Mouse (Mus musculus) kidney, embryonic 16.5 days (tissue): ENCODE results near the gene C2cd2l. TPM values are rescaled to one million over a fixed set of nuclear protein-coding genes. Genes with fewer than 3 reads are reported as not detected.

Experiments
- ATAC-seq: fragments of 200-750 bp; cut with Nextera tagmentation; 2 replicates; pipeline ENCODE4 v1.8.0; 2017; ENCODE audit warnings: moderate TSS enrichment; ENCODE audit not compliant: low FRiP score, low TSS enrichment
- H3K27ac ChIP-seq: fragments of 300-500 bp; sonication (generic); 2 replicates; pipeline ENCODE4 v1.5.1; 2014; ENCODE audit warnings: low read length
- H3K27me3 ChIP-seq: fragments of 300-500 bp; sonication (generic); 2 replicates; pipeline ENCODE4 v1.6.1; 2014; ENCODE audit warnings: low read length, control low read depth, mixed read lengths; ENCODE audit not compliant: insufficient read depth
- H3K36me3 ChIP-seq: fragments of 300-500 bp; sonication (generic); 2 replicates; pipeline ENCODE4 v1.6.1; 2014; ENCODE audit warnings: low read length, control low read depth, mixed read lengths; ENCODE audit not compliant: insufficient read depth
- H3K4me1 ChIP-seq: fragments of 300-500 bp; sonication (generic); 2 replicates; pipeline ENCODE4 v1.6.1; 2014; ENCODE audit warnings: low read length, control low read depth, mixed read lengths; ENCODE audit not compliant: insufficient read depth
- H3K4me2 ChIP-seq: fragments of 300-500 bp; sonication (generic); replicated peaks from 2 replicates; pipeline ENCODE4 v1.6.1; 2014; ENCODE audit warnings: low read depth, low read length
- H3K4me3 ChIP-seq: fragments of 300-500 bp; sonication (generic); 2 replicates; pipeline ENCODE4 v1.5.1; 2014; ENCODE audit warnings: mild to moderate bottlenecking, low read length
- H3K9ac ChIP-seq: fragments of 300-500 bp; sonication (generic); replicated peaks from 2 replicates; pipeline ENCODE4 v1.6.1; 2014; ENCODE audit warnings: low read length
- H3K9me3 ChIP-seq: fragments of 300-500 bp; sonication (generic); 2 replicates; pipeline ENCODE4 v1.6.1; 2016; ENCODE audit warnings: low read length, control low read depth
- WGBS: fragments of 180-500 bp; shearing (Covaris S2); extraction: QIAGEN DNeasy Blood & Tissue Kit; methylation state at CpG from one replicate; pipeline ENCODE4 v1.1.7; 2014; 5-methylcytosine and 5-hydroxymethylcytosine counted together
- polyA plus RNA-seq: library from polyadenylated mRNA; unstranded; fragments of >200 nt; fragmentation: Nextera tagmentation; extraction: Ambion mirVana; gene quantifications from 2 replicates; pipeline ENCODE4 v1.2.1, GENCODE M21; 2015

The C2cd2l gene
- polyA plus RNA-seq, 1 experiment from 2014 or later: 14.3 TPM

DNA sequence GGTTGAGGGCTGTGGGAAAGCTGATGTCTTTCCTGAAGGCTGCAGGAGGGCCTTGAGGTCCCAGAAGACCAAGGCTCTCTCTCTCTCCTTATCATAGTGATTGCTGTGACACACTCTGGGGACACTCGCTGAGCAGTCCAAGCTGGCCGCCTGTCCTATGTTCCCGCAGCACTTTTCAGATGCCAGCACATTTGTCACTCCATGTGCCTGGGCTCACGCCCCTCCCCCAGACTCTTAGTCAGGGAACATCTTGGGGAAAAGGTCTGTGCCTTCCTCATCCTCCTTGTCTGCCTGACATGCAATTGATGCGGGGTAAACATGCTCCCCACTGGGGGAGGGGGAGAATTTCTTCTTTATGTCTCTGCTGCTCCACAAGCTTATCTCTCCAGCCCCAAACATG is 36.9 kb downstream of the C2cd2l start:
- H3K4me1 ChIP-seq: peaks cover 12% of the 10 kb centered on the region
- H3K9ac ChIP-seq: no peak overlapping the region
- ATAC-seq: no peak
- H3K36me3 ChIP-seq: no peaks in the 10 kb centered on the region
- no peaks in the 10 kb centered on the region for H3K9me3 ChIP-seq
- 68% methylated on average over 5 of the region's 5 CpGs for WGBS
- H3K4me2 ChIP-seq: no peak overlapping the region
- H3K27me3 ChIP-seq: peaks cover 16% of the 10 kb centered on the region; the same call in 1 of the 2 replicates
- no peak overlapping the region for H3K27ac ChIP-seq
- no peak overlapping the region for H3K4me3 ChIP-seq

DNA sequence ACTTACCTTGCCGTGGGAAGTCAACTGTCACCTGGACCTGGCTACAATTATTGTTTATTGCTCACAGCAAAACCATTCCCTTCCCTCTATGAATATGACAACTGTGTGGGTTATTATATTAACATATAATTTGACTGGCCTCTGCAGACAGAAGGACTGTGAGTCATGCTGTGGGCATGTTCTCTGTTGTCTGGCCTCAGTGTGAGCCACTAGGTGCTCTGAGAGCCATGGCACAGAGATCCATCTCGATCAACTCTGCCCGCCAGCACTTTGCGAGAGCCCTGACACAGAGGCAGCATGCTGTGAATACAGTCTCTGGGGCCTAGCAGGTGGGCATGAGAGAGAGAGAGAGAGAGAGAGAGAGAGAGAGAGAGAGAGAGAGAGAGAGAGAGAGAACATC is 50.1 kb downstream of the C2cd2l start:
- no peak overlapping the region for H3K9ac ChIP-seq
- H3K4me2 ChIP-seq: no peak overlapping the region
- H3K27ac ChIP-seq: no peak overlapping the region
- H3K4me1 ChIP-seq: peaks cover 8% of the 10 kb centered on the region; the same call in 1 of the 2 replicates
- H3K4me3 ChIP-seq: no peak overlapping the region
- no peaks in the 10 kb centered on the region for H3K27me3 ChIP-seq
- WGBS: 82% methylated on average over 4 of the region's 4 CpGs
- ATAC-seq: no peak
- peaks cover 5% of the 10 kb centered on the region; the same call in 1 of the 2 replicates for H3K9me3 ChIP-seq
- H3K36me3 ChIP-seq: no peaks in the 10 kb centered on the region

DNA sequence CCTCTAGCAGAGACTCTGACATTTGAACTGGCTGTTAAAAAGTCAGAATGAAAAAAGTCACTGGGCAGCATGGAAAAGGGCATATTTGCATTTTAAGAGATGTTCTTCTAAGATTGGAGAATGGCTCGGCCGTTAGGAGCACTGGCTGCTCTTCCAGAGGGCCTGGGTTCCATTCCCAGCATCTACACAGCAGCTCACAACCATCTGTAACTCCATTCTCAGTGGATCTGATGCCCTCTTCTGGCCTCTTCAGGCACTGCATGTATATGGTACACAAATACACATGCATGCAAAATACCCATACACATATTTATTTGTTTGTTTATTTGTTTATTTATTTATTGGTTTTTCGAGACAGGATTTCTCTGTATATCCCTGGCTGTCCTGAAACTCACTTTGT is 51.0 kb downstream of the C2cd2l start:
- no peak for ATAC-seq
- no peaks in the 10 kb centered on the region for H3K27me3 ChIP-seq
- H3K4me1 ChIP-seq: peaks cover 8% of the 10 kb centered on the region; the same call in 1 of the 2 replicates
- H3K9ac ChIP-seq: no peak overlapping the region
- no peaks in the 10 kb centered on the region for H3K36me3 ChIP-seq
- no peak overlapping the region for H3K27ac ChIP-seq
- 93% methylated on average over 3 of the region's 3 CpGs for WGBS
- H3K4me2 ChIP-seq: no peak overlapping the region
- no peak overlapping the region for H3K4me3 ChIP-seq
- H3K9me3 ChIP-seq: peaks cover 5% of the 10 kb centered on the region; the same call in 1 of the 2 replicates

DNA sequence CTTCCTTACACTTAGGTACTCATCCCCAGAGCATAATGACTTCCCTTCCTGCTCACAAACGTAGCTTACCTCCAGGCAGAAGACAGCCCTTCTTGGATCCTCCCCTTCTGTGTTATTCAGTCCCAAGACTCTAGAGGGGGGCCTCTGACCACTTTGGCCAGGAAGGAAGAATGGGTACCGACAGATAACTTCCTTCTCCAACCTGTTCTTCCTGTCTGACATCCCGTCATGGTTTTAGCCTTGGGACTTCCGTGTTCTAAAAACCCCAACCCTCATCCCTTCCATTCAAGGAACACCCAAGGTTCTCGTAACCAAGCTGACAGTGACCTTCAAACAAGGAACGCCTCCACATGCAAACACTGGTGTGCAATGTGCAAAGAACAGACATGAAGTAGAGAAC is 51.7 kb downstream of the C2cd2l start, which contains the start of gene Nlrx1:
Gene Nlrx1, minus strand, starts transcription at position 168 of the 400 bp plus-strand sequence.
- peak within 1 kb of the TSS; percentile 95 for H3K9ac ChIP-seq
- peak within 1 kb of the TSS; percentile 75 for H3K27ac ChIP-seq
- H3K9me3 ChIP-seq: peaks cover 5% of the 10 kb centered on the region; the same call in 1 of the 2 replicates
- H3K4me1 ChIP-seq: peaks cover 8% of the 10 kb centered on the region; the same call in 1 of the 2 replicates
- H3K27me3 ChIP-seq: no peaks in the 10 kb centered on the region
- peak within 1 kb of the TSS; percentile 89 for H3K4me2 ChIP-seq
- peak within 1 kb of the TSS; percentile 61 for H3K4me3 ChIP-seq
- no peak for ATAC-seq
- no peaks in the 10 kb centered on the region for H3K36me3 ChIP-seq
- 82% methylated on average over 6 of the region's 6 CpGs for WGBS

DNA sequence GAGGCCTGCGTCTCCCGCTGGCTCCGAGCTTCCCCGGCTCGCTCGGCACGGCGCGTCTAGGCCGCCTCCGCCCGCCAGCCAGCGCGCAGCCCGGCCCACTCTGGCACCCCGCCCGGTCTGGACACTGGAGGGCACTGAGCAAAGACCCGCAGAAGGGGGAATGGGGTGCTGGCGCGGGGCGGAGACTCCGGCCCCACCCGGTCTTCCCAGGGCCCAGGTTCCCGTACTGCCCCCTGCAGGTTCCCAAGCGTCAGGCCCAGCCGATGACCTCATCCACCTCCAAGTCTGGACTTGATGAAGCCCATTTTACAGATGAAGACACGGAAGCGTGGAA is 52.1 kb downstream of the C2cd2l start:
- Histone ChIP-seq H3K4me2 (peak overlapping the region; percentile 89), H3K9me3 (peaks cover 5% of the 10 kb centered on the region; the same call in 1 of the 2 replicates), H3K27ac (peak overlapping the region; percentile 75), H3K4me3 (peak overlapping the region; percentile 61), H3K36me3 (no peaks in the 10 kb centered on the region), H3K4me1 (peaks cover 8% of the 10 kb centered on the region; the same call in 1 of the 2 replicates), H3K27me3 (no peaks in the 10 kb centered on the region), H3K9ac (peak overlapping the region; percentile 95)
- peak; percentile 93 for ATAC-seq
- 6% methylated on average over 28 of the region's 28 CpGs for WGBS

DNA sequence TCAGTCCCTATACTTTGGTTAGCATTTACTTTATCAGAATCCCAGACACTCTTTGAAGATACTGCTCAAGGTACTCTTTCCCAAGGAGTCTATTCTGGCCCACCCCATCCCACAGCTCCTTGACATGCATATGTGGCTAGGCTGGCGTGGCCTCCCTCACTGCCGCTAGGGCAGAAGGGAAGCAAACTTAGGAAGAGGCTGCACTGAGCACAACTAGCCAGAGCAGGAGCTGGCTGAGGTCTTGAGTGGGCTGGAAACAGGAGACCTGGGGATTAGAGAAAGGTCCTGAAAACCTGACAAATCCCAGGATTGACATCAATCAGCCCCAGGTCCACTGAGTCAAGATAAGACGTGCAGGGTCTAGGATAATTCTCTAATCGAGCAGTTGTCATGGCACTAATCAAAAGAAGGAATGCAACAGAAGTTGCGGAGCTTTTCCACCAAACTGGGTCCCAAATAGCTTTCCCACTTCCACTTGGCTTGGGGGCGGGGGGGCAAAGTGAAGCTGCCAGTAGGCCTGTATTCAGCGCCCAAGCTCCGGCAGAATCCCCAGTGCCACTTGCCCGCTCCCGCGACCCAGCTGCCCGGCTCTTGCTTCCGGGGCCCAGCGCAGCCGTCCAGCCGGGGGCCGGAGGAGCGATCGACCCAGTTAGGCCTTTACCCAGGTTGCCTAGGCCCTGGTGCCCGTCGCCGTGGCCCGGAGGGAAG is 52.6 kb downstream of the C2cd2l start:
- H3K9ac ChIP-seq: peak overlapping the region; percentile 95
- H3K27ac ChIP-seq: peak overlapping the region; percentile 75
- 8% methylated on average over 23 of the region's 23 CpGs for WGBS
- H3K9me3 ChIP-seq: peaks cover 5% of the 10 kb centered on the region; the same call in 1 of the 2 replicates
- H3K4me1 ChIP-seq: peaks cover 8% of the 10 kb centered on the region; the same call in 1 of the 2 replicates
- peak overlapping the region; percentile 61 for H3K4me3 ChIP-seq
- H3K27me3 ChIP-seq: no peaks in the 10 kb centered on the region
- peak; percentile 39; the same call in 1 of the 2 replicates for ATAC-seq
- no peaks in the 10 kb centered on the region for H3K36me3 ChIP-seq
- peak overlapping the region; percentile 89 for H3K4me2 ChIP-seq

DNA sequence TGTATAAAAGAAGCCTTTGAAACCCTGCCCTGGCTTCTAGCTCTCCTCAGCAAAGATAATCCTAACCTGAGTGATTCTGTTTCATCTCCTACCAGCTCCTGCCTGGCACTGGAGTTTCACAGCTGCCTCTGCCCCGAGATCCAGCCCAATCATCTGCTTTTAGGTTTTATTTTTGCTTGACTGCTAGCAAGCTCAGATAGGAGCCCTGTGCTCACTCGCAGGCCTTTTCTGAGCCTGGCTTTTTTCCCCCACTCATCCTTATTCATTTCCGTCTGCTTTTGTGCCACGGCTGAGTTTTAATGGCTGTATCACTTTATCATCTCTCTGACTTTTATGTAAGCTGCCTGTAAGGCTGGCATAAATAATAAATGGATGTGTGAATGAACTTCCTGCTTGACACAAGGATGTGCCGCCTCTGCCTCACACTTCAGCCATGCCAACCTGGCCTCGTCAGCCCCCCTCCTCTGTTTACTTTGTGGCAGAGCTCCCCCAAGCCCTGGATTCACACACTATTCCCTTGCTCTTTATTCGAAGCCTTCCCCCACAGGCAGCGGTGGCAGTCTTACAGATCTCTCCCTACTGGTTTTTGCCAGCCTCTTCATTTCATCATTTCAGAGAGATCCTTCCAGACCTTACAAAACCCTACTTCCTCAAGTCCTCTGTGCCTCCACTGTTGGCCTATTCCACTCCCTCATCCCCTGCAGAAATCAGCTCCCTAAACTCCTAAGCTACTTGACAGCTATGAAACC is 53.4 kb downstream of the C2cd2l start:
- H3K4me2 ChIP-seq: peak overlapping the region; percentile 89; the same call in 1 of the 2 replicates
- H3K27ac ChIP-seq: no peak overlapping the region
- peaks cover 5% of the 10 kb centered on the region; the same call in 1 of the 2 replicates for H3K9me3 ChIP-seq
- WGBS: 64% methylated on average over 8 of the region's 8 CpGs
- H3K4me1 ChIP-seq: peaks cover 8% of the 10 kb centered on the region; the same call in 1 of the 2 replicates
- H3K9ac ChIP-seq: 0 out of 2 replicates have a peak overlapping the region, but pooled peaks have one; percentile 95
- no peak overlapping the region for H3K4me3 ChIP-seq
- H3K27me3 ChIP-seq: no peaks in the 10 kb centered on the region
- 0 out of 2 replicates have a peak, but pooled peaks cover 5% of the 10 kb centered on the region for H3K36me3 ChIP-seq
- no peak for ATAC-seq

DNA sequence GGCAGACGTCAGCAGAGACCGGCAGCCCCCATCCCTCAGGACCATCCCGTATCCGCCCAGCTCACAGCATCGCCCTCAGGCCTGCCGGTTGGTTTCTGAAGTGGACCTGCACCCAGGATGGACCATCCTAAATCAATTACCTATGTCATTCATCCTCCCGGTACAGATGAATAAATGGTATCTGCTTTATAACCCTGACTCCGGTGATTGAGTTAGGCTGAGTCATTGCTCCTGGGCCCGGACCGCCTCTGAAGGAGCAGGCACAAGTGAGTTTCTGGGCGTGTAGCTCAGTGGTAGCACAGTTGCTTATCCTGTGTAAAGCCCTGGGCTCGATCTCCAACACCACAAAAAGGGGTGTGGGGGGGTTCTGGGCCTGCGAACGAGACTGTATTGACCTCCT is 58.7 kb downstream of the C2cd2l start:
- Histone ChIP-seq H3K4me1 (no peaks in the 10 kb centered on the region), H3K9me3 (no peaks in the 10 kb centered on the region), H3K27ac (no peak overlapping the region), H3K36me3 (0 out of 2 replicates have a peak, but pooled peaks cover 5% of the 10 kb centered on the region), H3K4me3 (no peak overlapping the region), H3K9ac (no peak overlapping the region), H3K27me3 (no peaks in the 10 kb centered on the region), H3K4me2 (no peak overlapping the region)
- WGBS: 86% methylated on average over 14 of the region's 14 CpGs
- no peak for ATAC-seq
